Mouse (Mus musculus) hindbrain, embryonic 14.5 days (tissue): Measurements from ENCODE around the gene Akap13. TPM values are rescaled to one million over a fixed set of nuclear protein-coding genes. Genes with fewer than 3 reads are reported as not detected.
"Not testable (repeated sequence)": the region's sequence is repeated elsewhere in the genome, so short reads cannot be mapped to it uniquely, and the experiment has no call there.

Experiments used
- ATAC-seq: fragments of 200-750 bp; cut with Nextera tagmentation; 2 replicates; pipeline ENCODE4 v1.8.0; 2017; ENCODE audit warnings: moderate number of reproducible peaks, mild to moderate bottlenecking, moderate TSS enrichment, moderate library complexity; ENCODE audit not compliant: low FRiP score
- DNase-seq: peaks from one replicate; pipeline ENCODE4 v3.0.0-alpha.2; 2015; ENCODE audit warnings: low spot score
- H3K27ac ChIP-seq: fragments of 300-500 bp; sonication (generic); 2 replicates; pipeline ENCODE4 v1.5.1; 2014; ENCODE audit warnings: mild to moderate bottlenecking, moderate library complexity
- H3K27me3 ChIP-seq: fragments of 300-500 bp; sonication (generic); 2 replicates; pipeline ENCODE4 v1.6.1; 2014; ENCODE audit warnings: mild to moderate bottlenecking, low read length, mixed read lengths; ENCODE audit not compliant: control insufficient read depth, insufficient read depth
- H3K36me3 ChIP-seq: fragments of 300-500 bp; sonication (generic); replicated peaks from 2 replicates; pipeline ENCODE4 v1.6.1; 2014; ENCODE audit not compliant: control insufficient read depth, insufficient read depth
- H3K4me1 ChIP-seq: fragments of 300-500 bp; sonication (generic); replicated peaks from 2 replicates; pipeline ENCODE4 v1.6.1; 2014; ENCODE audit warnings: antibody characterized with exemption, low read length, mixed read lengths; ENCODE audit not compliant: control insufficient read depth, insufficient read depth
- H3K4me2 ChIP-seq: fragments of 300-500 bp; sonication (generic); replicated peaks from 2 replicates; pipeline ENCODE4 v1.6.1; 2014; ENCODE audit warnings: mild to moderate bottlenecking, moderate library complexity
- H3K4me3 ChIP-seq: fragments of 300-500 bp; sonication (generic); replicated peaks from 2 replicates; pipeline ENCODE4 v1.5.1; 2014; ENCODE audit warnings: mild to moderate bottlenecking, low read length
- H3K9ac ChIP-seq: fragments of 300-500 bp; sonication (generic); 2 replicates; pipeline ENCODE4 v1.6.1; 2014
- H3K9me3 ChIP-seq: fragments of 300-500 bp; sonication (generic); 2 replicates; pipeline ENCODE4 v1.6.1; 2016; ENCODE audit warnings: low read length; ENCODE audit not compliant: control insufficient read depth
- WGBS: fragments of 180-500 bp; shearing (Covaris S2); extraction: QIAGEN DNeasy Blood & Tissue Kit; methylation state at CpG from one replicate; pipeline ENCODE4 v1.1.7; 2014; 5-methylcytosine and 5-hydroxymethylcytosine counted together
- polyA plus RNA-seq: library from polyadenylated mRNA; unstranded; fragments of >200 nt; fragmentation: Nextera tagmentation; extraction: Ambion mirVana; gene quantifications from 2 replicates; pipeline ENCODE4 v1.2.1, GENCODE M21; 2014

Akap13 gene
- polyA plus RNA-seq, 1 experiment from 2014 or later, result 19.8 TPM

GRCm38 (mm10) chr7:75768169-75768568, 312.8 kb downstream of the Akap13 start:
- ATAC-seq (no peak), DNase-seq (no peak)
- Histone ChIP-seq H3K9ac (no peak overlapping the region), H3K4me1 (no peaks in the 10 kb centered on the region), H3K27ac (no peak overlapping the region), H3K4me3 (no peak overlapping the region), H3K9me3 (no peaks in the 10 kb centered on the region), H3K27me3 (no peaks in the 10 kb centered on the region), H3K36me3 (no peaks in the 10 kb centered on the region), H3K4me2 (no peak overlapping the region)
- 80% methylated on average over 2 of the region's 2 CpGs for WGBS

- no peak overlapping the region for H3K27ac ChIP-seq
- no peak overlapping the region for H3K4me3 ChIP-seq
- H3K4me2 ChIP-seq, result no peak overlapping the region
- no peak overlapping the region for H3K9ac ChIP-seq
- H3K4me1 ChIP-seq, result no peaks in the 10 kb centered on the region
- no peak for ATAC-seq
- DNase-seq, result no peak
- 87% methylated on average over 9 of the region's 9 CpGs for WGBS
- no peaks in the 10 kb centered on the region for H3K9me3 ChIP-seq
- no peaks in the 10 kb centered on the region for H3K27me3 ChIP-seq
- no peaks in the 10 kb centered on the region for H3K36me3 ChIP-seq
Measured at GRCm38 (mm10) chr7:75769909-75770308, 314.6 kb downstream of the Akap13 start.

- 93% methylated on average over 18 of the region's 18 CpGs for WGBS
- ATAC-seq, result not testable (repeated sequence)
Measured at GRCm38 (mm10) chr7:75774095-75775078, 319.1 kb downstream of the Akap13 start.

DNA sequence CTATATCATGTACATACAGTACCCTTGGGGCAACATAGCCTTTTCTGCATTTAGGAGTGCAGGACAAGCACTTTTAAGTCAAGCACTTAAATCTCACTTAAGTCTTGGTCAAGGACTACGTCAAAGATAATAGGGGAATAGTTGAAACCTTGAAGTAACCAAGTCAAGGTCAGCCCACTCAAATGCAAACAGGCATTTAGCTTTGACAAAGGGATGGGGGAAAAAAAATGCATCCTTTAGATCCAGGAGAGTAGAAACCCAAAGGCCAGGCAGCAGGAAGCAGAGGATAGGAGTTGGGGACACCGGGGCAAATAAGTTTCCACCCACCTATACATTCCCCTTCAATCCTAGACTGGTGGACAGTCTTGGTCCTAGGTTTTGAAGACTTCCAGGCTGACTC, 322.7 kb downstream of the Akap13 start:
- no peaks in the 10 kb centered on the region for H3K27me3 ChIP-seq
- DNase-seq (no peak), ATAC-seq (no peak)
- H3K27ac ChIP-seq, result no peak overlapping the region
- no peaks in the 10 kb centered on the region for H3K4me1 ChIP-seq
- no peak overlapping the region for H3K9ac ChIP-seq
- 91% methylated on average over 2 of the region's 2 CpGs for WGBS
- H3K9me3 ChIP-seq, result no peaks in the 10 kb centered on the region
- H3K4me3 ChIP-seq, result no peak overlapping the region
- no peaks in the 10 kb centered on the region for H3K36me3 ChIP-seq
- H3K4me2 ChIP-seq, result no peak overlapping the region

More at GRCm38 (mm10) chr7:75774095-75775078, 319.1 kb downstream of the Akap13 start:
- not testable (repeated sequence) for H3K9ac ChIP-seq, H3K4me3 ChIP-seq, H3K9me3 ChIP-seq, DNase-seq, H3K4me1 ChIP-seq, H3K27me3 ChIP-seq, H3K4me2 ChIP-seq, H3K27ac ChIP-seq, H3K36me3 ChIP-seq

GRCm38 (mm10) chr7:75780812-75781211, 325.5 kb downstream of the Akap13 start:
- H3K4me2 ChIP-seq, result peak overlapping the region; percentile 68

GRCm38 (mm10) chr7:75781298-75781947, 326.1 kb downstream of the Akap13 start:
- Histone ChIP-seq H3K27me3 (no peaks in the 10 kb centered on the region), H3K4me3 (peak overlapping the region; percentile 43), H3K36me3 (no peaks in the 10 kb centered on the region), H3K9me3 (no peaks in the 10 kb centered on the region), H3K27ac (no peak overlapping the region), H3K4me1 (no peaks in the 10 kb centered on the region), H3K9ac (peak overlapping the region; percentile 58), H3K4me2 (peak overlapping the region; percentile 68)
- peak; percentile 22; the same call in 1 of the 2 replicates for ATAC-seq
- DNase-seq, result no peak
- 8% methylated on average over 13 of the region's 13 CpGs for WGBS

More at GRCm38 (mm10) chr7:75780812-75781211, 325.5 kb downstream of the Akap13 start:
- Histone ChIP-seq H3K36me3 (no peaks in the 10 kb centered on the region), H3K9me3 (no peaks in the 10 kb centered on the region), H3K4me3 (peak overlapping the region; percentile 43; the same call in 1 of the 2 replicates), H3K27me3 (no peaks in the 10 kb centered on the region), H3K27ac (no peak overlapping the region), H3K9ac (no peak overlapping the region), H3K4me1 (no peaks in the 10 kb centered on the region)
- DNase-seq (no peak), ATAC-seq (no peak)
- 45% methylated on average over 1 of the region's 5 CpGs for WGBS

- H3K4me3 ChIP-seq, result peak overlapping the region; percentile 43
- no peaks in the 10 kb centered on the region for H3K36me3 ChIP-seq
- DNase-seq (peak; percentile 94), ATAC-seq (peak; percentile 93)
- no peak overlapping the region for H3K27ac ChIP-seq
- H3K9ac ChIP-seq, result peak overlapping the region; percentile 58
- WGBS, result 12% methylated on average over 36 of the region's 36 CpGs
- no peaks in the 10 kb centered on the region for H3K27me3 ChIP-seq
- H3K9me3 ChIP-seq, result no peaks in the 10 kb centered on the region
- H3K4me1 ChIP-seq, result no peaks in the 10 kb centered on the region
- peak overlapping the region; percentile 68 for H3K4me2 ChIP-seq
Measured at GRCm38 (mm10) chr7:75781948-75782722, 326.8 kb downstream of the Akap13 start.

DNA sequence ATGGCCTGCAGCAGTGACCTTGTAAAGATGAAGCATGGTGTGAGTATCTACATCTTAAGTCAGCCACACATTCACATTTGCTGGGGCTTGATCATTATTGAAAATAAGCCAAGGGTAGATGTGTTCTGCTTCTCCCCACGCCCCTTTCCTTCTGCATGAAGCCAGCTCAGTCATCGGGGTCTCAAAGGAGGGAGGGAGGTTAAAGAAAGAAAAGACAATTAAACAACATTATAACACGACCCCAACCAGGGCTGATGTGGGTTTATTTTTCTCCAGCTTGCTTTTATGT, 327.3 kb downstream of the Akap13 start:
- Histone ChIP-seq H3K9me3 (no peaks in the 10 kb centered on the region), H3K36me3 (no peaks in the 10 kb centered on the region), H3K4me1 (no peaks in the 10 kb centered on the region), H3K4me2 (no peak overlapping the region), H3K4me3 (no peak overlapping the region), H3K9ac (no peak overlapping the region), H3K27me3 (no peaks in the 10 kb centered on the region), H3K27ac (no peak overlapping the region)
- no peak for ATAC-seq
- 87% methylated on average over 3 of the region's 3 CpGs for WGBS
- DNase-seq, result no peak
